Mouse (Mus musculus): Measurements from ENCODE around the gene Txn2. TPM values are rescaled to one million over a fixed set of nuclear protein-coding genes. Genes with fewer than 3 reads are reported as not detected.
"Not testable (repeated sequence)": the region's sequence is repeated elsewhere in the genome, so short reads cannot be mapped to it uniquely, and the experiment has no call there.

Gene Txn2
- total RNA-seq, 2 experiments from 2014 or later: 563 to 586 TPM

GRCm38 (mm10) chr15:77879756-77880155, 49.0 kb downstream of the Txn2 start:
- no peak for DNase-seq

GRCm38 (mm10) chr15:77877209-77877608, 51.6 kb downstream of the Txn2 start:
- DNase-seq: no peak

- no peak for DNase-seq
Measured at GRCm38 (mm10) chr15:77876716-77877115, 52.1 kb downstream of the Txn2 start.

- no peak for DNase-seq
Measured at GRCm38 (mm10) chr15:77875953-77876352, 52.9 kb downstream of the Txn2 start.

GRCm38 (mm10) chr15:77874807-77875206, 54.0 kb downstream of the Txn2 start:
- no peak for DNase-seq

- peak in 1 of 2 experiments; percentile 44 for DNase-seq
Measured at GRCm38 (mm10) chr15:77874310-77874709, 54.5 kb downstream of the Txn2 start.

GRCm38 (mm10) chr15:77873564-77873963, 55.2 kb downstream of the Txn2 start:
- DNase-seq: peak in 1 of 2 experiments; percentile 27

- DNase-seq: no peak
Measured at GRCm38 (mm10) chr15:77872996-77873395, 55.8 kb downstream of the Txn2 start.

GRCm38 (mm10) chr15:77868340-77868739, 60.5 kb downstream of the Txn2 start:
- DNase-seq: peak; percentile 78 to 82

GRCm38 (mm10) chr15:77867231-77867968, 61.4 kb downstream of the Txn2 start:
- not testable (repeated sequence) for DNase-seq

- DNase-seq: peak; percentile 59 to 65
Measured at GRCm38 (mm10) chr15:77866583-77867220, 62.1 kb downstream of the Txn2 start.

Other genes with a start within 250 kb of the Txn2 start
- not detected for gene Apol7e, start 230.1 kb downstream of the Txn2 start, total RNA-seq (2021)
- gene Apol9b, start 200.0 kb downstream of the Txn2 start, total RNA-seq (2021): 1 to 10 TPM; 1.1 to 1.2 TPM
- gene Apol8, start 172.0 kb downstream of the Txn2 start, total RNA-seq (2021): not detected
- 100 to 1,000 TPM; 309 to 387 TPM for gene Myh9, start 86.8 kb downstream of the Txn2 start, total RNA-seq (2021)
- gene Foxred2, start 27.7 kb upstream of the Txn2 start, total RNA-seq (2021): 1 to 10 TPM; 2.7 TPM
- 100 to 1,000 TPM; 151 to 167 TPM for gene Eif3d, start 41.8 kb upstream of the Txn2 start, total RNA-seq (2021)
- under 1 TPM; 0.20 to 0.26 TPM for gene Cacng2, start 191.0 kb upstream of the Txn2 start, total RNA-seq (2021)
- gene Ift27, start 245.1 kb upstream of the Txn2 start, total RNA-seq (2021): 10 to 100 TPM; 16.0 to 18.8 TPM

All from adrenal gland, postnatal 36 days (tissue).